Mouse (Mus musculus): ENCODE results near the gene Loxl1.

- TF ChIP-seq CTCF (IDR thresholded peaks at IDR 0.05; ENCODE audit: insufficient read depth, low read length): peak; percentile 72
- TF ChIP-seq POLR2A (IDR thresholded peaks at IDR 0.05; ENCODE audit: borderline replicate concordance, extremely low read depth, low read depth, low read length): no peak
Measured at GRCm38 (mm10) chr9:58281597-58281996, 31.4 kb downstream of the Loxl1 start.

All from lung, adult 2 months (tissue).